Mouse (Mus musculus) limb, embryonic 14.5 days (tissue): ENCODE results near the gene Fads1. TPM values are rescaled to one million over a fixed set of nuclear protein-coding genes. Genes with fewer than 3 reads are reported as not detected.

Experiments used
- ATAC-seq: fragments of 200-750 bp; cut with Nextera tagmentation; 2 replicates; pipeline ENCODE4 v1.8.0; 2017; ENCODE audit warnings: low read depth, moderate number of reproducible peaks, moderate TSS enrichment; ENCODE audit not compliant: low FRiP score
- DNase-seq: peaks from one replicate; pipeline ENCODE4 v3.0.0-alpha.2; 2015; ENCODE audit warnings: low spot score
- H3K27ac ChIP-seq: fragments of 300-500 bp; sonication (generic); replicated peaks from 2 replicates; pipeline ENCODE4 v1.5.1; 2014; ENCODE audit warnings: low read depth, mild to moderate bottlenecking, low read length, moderate library complexity, mixed read lengths
- H3K27me3 ChIP-seq: fragments of 300-500 bp; sonication (generic); 2 replicates; pipeline ENCODE4 v1.6.1; 2014; ENCODE audit warnings: low read length, mixed read lengths; ENCODE audit not compliant: control insufficient read depth, insufficient read depth
- H3K36me3 ChIP-seq: fragments of 300-500 bp; sonication (generic); 2 replicates; pipeline ENCODE4 v1.6.1; 2014; ENCODE audit warnings: mild to moderate bottlenecking, low read length, moderate library complexity, mixed read lengths; ENCODE audit not compliant: control insufficient read depth, insufficient read depth
- H3K4me1 ChIP-seq: fragments of 300-500 bp; sonication (generic); 2 replicates; pipeline ENCODE4 v1.6.1; 2014; ENCODE audit warnings: antibody characterized with exemption, low read length, mixed read lengths; ENCODE audit not compliant: control insufficient read depth, insufficient read depth
- H3K4me2 ChIP-seq: fragments of 300-500 bp; sonication (generic); replicated peaks from 2 replicates; pipeline ENCODE4 v1.6.1; 2014; ENCODE audit warnings: low read depth, mild to moderate bottlenecking, low read length, moderate library complexity; ENCODE audit not compliant: severe bottlenecking
- H3K4me3 ChIP-seq: fragments of 300-500 bp; sonication (generic); replicated peaks from 2 replicates; pipeline ENCODE4 v1.5.1; 2014; ENCODE audit warnings: low read length
- H3K9ac ChIP-seq: fragments of 300-500 bp; sonication (generic); 2 replicates; pipeline ENCODE4 v1.6.1; 2014; ENCODE audit warnings: mild to moderate bottlenecking, low read depth, low read length, moderate library complexity; ENCODE audit not compliant: severe bottlenecking
- H3K9me3 ChIP-seq: fragments of 300-500 bp; sonication (generic); 2 replicates; pipeline ENCODE4 v1.6.1; 2016; ENCODE audit warnings: low read length; ENCODE audit not compliant: control insufficient read depth
- POLR2A ChIP-seq: fragments of 200-500 bp; IDR thresholded peaks from 2 replicates; pipeline ENCODE4 v1.8.0; 2012; ENCODE audit warnings: inconsistent platforms, mild to moderate bottlenecking, moderate library complexity, borderline replicate concordance; ENCODE audit not compliant: insufficient read depth, insufficient read length; ENCODE audit errors: extremely low read depth
- WGBS: fragments of 180-500 bp; shearing (Covaris S2); extraction: QIAGEN DNeasy Blood & Tissue Kit; methylation state at CpG from one replicate; pipeline ENCODE4 v1.1.7; 2014; 5-methylcytosine and 5-hydroxymethylcytosine counted together
- polyA plus RNA-seq, 2 experiments: library from polyadenylated mRNA; depleted of rRNA in 1 of 2; stranded (reverse) in 1 of 2; unstranded in 1 of 2; fragments of >200 nt; fragmentation: Nextera tagmentation in 1 of 2; extraction: Ambion mirVana in 1 of 2; gene quantifications; 2 replicates each; pipeline versions ENCODE4 v1.2.1 to v1.2.3; 2012 to 2014

Gene Fads1
- 87.3 and 116 TPM in 2 replicates for polyA plus RNA-seq (2012; rRNA removed)
- polyA plus RNA-seq (2014; fragmentation: Nextera tagmentation; extraction: Ambion mirVana): 81.1 and 81.3 TPM in 2 replicates

GRCm38 (mm10) chr19:10182670-10183298 lies at the start of gene Fads1:
TSS of gene Fads1 (plus strand) at chr19:10182888.
- TF ChIP-seq POLR2A: peak; percentile 35; the same call in 1 of the 2 replicates
- H3K9ac ChIP-seq: peak within 1 kb of the TSS; percentile 89
- H3K9me3 ChIP-seq: no peaks in the 10 kb centered on the region
- H3K4me2 ChIP-seq: peak within 1 kb of the TSS; percentile 52
- peaks cover 22% of the 10 kb centered on the region for H3K36me3 ChIP-seq
- DNase-seq: peak; percentile 93
- peak within 1 kb of the TSS; percentile 86 for H3K4me3 ChIP-seq
- ATAC-seq: peak; percentile 94
- no peaks in the 10 kb centered on the region for H3K27me3 ChIP-seq
- H3K4me1 ChIP-seq: peaks cover 10% of the 10 kb centered on the region
- H3K27ac ChIP-seq: peak within 1 kb of the TSS; percentile 93
- WGBS: under 1% methylated on average over 54 of the region's 70 CpGs

GRCm38 (mm10) chr19:10134692-10135091 lies 48.0 kb upstream of the Fads1 start:
- DNase-seq: peak; percentile 43
- no peak for TF ChIP-seq POLR2A

GRCm38 (mm10) chr19:10137423-10137822 lies 45.3 kb upstream of the Fads1 start:
- WGBS: 68% methylated on average over 5 of the region's 5 CpGs
- no peak overlapping the region for H3K9ac ChIP-seq
- no peak overlapping the region for H3K27ac ChIP-seq
- H3K27me3 ChIP-seq: no peaks in the 10 kb centered on the region
- H3K4me1 ChIP-seq: no peaks in the 10 kb centered on the region
- no peaks in the 10 kb centered on the region for H3K36me3 ChIP-seq
- no peak overlapping the region for H3K4me2 ChIP-seq
- no peaks in the 10 kb centered on the region for H3K9me3 ChIP-seq
- no peak overlapping the region for H3K4me3 ChIP-seq
- DNase-seq (no peak), ATAC-seq (no peak)
- TF ChIP-seq POLR2A: no peak

More at GRCm38 (mm10) chr19:10134692-10135091, 48.0 kb upstream of the Fads1 start:
- no peak overlapping the region for H3K4me3 ChIP-seq
- no peak overlapping the region for H3K9ac ChIP-seq
- ATAC-seq: no peak
- no peaks in the 10 kb centered on the region for H3K27me3 ChIP-seq
- no peaks in the 10 kb centered on the region for H3K4me1 ChIP-seq
- 40% methylated on average over 2 of the region's 2 CpGs for WGBS
- H3K4me2 ChIP-seq: no peak overlapping the region
- H3K9me3 ChIP-seq: no peaks in the 10 kb centered on the region
- no peaks in the 10 kb centered on the region for H3K36me3 ChIP-seq
- no peak overlapping the region for H3K27ac ChIP-seq

- 82% methylated on average over 6 of the region's 6 CpGs for WGBS
- no peaks in the 10 kb centered on the region for H3K9me3 ChIP-seq
These were observed 43.0 kb upstream of the Fads1 start for GRCm38 (mm10) chr19:10139736-10140135.

GRCm38 (mm10) chr19:10143667-10144066 lies 39.0 kb upstream of the Fads1 start:
- 69% methylated on average over 2 of the region's 2 CpGs for WGBS
- DNase-seq: no peak
- no peak for TF ChIP-seq POLR2A

More at GRCm38 (mm10) chr19:10139736-10140135, 43.0 kb upstream of the Fads1 start:
- DNase-seq (no peak), ATAC-seq (no peak)
- Histone ChIP-seq H3K4me3 (no peak overlapping the region), H3K4me2 (no peak overlapping the region), H3K36me3 (no peaks in the 10 kb centered on the region), H3K27ac (no peak overlapping the region), H3K9ac (no peak overlapping the region), H3K27me3 (no peaks in the 10 kb centered on the region), H3K4me1 (no peaks in the 10 kb centered on the region)
- TF ChIP-seq POLR2A: no peak

More at GRCm38 (mm10) chr19:10143667-10144066, 39.0 kb upstream of the Fads1 start:
- Histone ChIP-seq H3K4me3 (no peak overlapping the region), H3K4me2 (no peak overlapping the region), H3K27ac (no peak overlapping the region), H3K9me3 (no peaks in the 10 kb centered on the region), H3K27me3 (no peaks in the 10 kb centered on the region), H3K9ac (no peak overlapping the region), H3K36me3 (no peaks in the 10 kb centered on the region), H3K4me1 (no peaks in the 10 kb centered on the region)
- ATAC-seq: no peak
